Mouse (Mus musculus): ENCODE results near the gene Psmd8.
"Not testable (repeated sequence)": the region's sequence is repeated elsewhere in the genome, so short reads cannot be mapped to it uniquely, and the experiment has no call there.

Psmd8 gene

GRCm38 (mm10) chr7:29180077-29180853, at the start of gene Psmd8:
TSS of gene Psmd8 (minus strand) at chr7:29180701.
- in situ Hi-C loops (cut with MboI): no loop called here

DNA sequence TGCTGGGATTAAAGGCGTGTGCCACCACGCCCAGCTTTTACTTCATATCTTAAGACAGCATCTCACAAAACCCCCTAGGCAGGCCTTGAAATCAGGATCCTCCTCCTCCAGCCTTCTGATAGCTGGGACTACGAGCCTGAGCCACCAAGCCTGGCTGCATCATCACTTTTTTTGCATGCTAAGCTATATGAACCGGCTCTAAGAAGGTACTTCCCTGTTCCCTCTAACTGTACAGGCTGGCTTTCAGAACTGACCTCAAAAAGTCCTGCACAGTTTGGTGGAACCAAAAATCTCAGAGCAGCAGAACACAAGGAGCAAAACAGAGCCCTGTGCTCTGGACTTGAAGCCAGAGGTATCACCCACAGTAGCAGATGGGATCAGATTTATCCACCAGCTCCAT, 47.7 kb upstream of the Psmd8 start:
- in situ Hi-C loops (cut with MboI): no loop called here

DNA sequence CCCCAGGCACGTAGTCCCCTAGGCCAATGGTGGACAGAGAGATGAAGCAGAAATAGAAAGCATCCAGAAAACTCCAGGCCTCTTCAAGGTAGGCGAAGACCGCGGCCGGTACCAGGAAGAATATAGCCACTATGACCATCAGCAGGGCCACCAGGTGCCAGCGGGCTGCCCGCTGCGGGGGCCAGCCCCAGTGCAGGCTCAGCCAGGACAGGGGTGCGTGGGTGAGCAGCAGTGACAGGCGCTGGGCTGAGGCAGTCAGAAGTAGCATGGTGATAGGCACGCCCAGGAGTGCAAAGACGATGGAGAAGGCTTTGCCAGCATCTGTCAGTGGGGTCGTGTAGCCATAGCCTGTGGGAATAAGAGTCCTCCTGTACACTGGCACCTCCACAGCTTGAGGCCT, 45.0 kb upstream of the Psmd8 start:
- in situ Hi-C loops (cut with MboI): no loop called here

- in situ Hi-C loops (cut with MboI): no loop called here
Measured at GRCm38 (mm10) chr7:29224756-29225394, 44.4 kb upstream of the Psmd8 start.

DNA sequence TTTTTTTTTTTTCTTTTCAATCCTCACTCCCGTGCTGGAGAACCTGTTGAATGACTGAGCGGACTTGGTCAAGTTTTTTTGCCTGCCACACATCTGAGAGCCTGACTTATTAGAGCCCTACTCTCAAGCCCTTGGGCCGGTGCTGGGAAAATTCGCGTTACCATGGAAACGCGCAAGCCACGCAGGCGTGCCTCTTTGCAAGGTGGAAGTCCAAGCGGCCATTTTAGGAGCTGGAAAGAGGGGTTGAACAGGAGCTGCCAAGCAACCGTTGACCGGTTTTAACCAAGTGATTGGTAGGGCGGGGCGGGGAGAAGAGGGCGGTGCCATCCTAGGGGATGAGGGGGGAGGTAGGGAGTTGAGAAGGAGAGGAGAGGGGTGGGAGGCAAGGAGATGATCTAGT, 34.3 kb upstream of the Psmd8 start:
- in situ Hi-C loops (cut with MboI): no loop called here

GRCm38 (mm10) chr7:29214236-29214635, 33.7 kb upstream of the Psmd8 start:
- in situ Hi-C loops (cut with MboI): no loop called here

DNA sequence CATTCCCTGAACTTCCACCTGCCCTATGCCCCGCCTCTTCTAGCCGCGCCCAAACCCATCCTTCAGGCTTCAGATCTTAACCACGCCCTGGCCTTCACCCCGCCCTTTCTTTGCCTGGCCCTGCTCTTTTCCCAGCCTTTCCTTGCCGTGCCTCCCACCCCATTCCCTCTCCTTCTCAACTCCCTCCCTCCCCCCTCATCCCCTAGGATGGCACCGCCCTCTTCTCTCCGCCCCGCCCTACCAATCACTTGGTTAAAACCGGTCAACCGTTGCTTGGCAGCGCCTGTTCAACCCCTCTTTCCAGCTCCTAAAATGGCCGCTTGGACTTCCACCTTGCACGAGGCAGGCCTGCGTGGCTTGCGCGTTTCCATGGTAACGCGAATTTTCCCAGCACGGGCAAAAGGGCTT, 33.2 kb upstream of the Psmd8 start, which contains the start of gene Catsperg1:
Catsperg1 (minus strand) TSS at position 361 of the 408 bp plus-strand sequence.
- in situ Hi-C loops (cut with MboI): no loop called here

DNA sequence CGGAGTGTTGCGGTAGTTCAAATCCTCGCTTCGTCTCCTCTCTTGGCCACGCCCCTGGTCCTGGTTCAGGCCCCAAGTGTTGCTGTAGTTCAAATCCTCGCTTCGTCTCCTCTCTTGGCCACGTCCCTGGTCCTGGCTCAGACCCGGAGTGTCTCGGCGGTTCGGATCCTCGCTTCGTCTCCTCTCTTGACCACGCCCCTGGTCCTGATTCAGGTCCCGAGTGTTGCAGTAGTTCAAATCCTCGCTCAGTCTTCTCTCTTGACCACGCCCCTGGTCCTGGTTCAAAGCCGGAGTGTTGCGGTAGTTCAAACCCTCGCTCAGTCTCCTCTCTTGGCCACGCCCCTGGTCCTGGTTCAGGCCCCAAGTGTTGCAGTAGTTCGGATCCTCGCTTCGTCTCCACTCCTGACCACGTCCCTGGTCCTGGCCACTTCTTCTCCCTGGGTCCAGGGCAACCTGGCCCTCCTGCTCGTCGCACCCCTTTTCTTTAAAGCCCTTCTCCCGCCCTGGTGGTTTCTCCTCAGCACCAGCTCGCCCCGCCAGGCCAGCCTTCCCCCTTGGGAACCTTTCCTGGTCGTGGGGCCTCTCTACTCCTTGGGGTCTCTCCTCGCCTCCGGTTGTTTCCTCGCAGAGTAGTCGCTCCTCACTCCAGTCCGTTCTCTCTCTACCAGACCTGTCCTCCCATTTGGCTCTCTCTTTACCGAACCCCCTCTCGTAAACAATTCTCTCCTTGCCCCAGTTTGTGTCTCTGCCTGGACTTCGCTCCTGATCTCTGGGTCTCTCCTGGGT, 32.5 kb upstream of the Psmd8 start:
- in situ Hi-C loops (cut with MboI): not testable (repeated sequence)

DNA sequence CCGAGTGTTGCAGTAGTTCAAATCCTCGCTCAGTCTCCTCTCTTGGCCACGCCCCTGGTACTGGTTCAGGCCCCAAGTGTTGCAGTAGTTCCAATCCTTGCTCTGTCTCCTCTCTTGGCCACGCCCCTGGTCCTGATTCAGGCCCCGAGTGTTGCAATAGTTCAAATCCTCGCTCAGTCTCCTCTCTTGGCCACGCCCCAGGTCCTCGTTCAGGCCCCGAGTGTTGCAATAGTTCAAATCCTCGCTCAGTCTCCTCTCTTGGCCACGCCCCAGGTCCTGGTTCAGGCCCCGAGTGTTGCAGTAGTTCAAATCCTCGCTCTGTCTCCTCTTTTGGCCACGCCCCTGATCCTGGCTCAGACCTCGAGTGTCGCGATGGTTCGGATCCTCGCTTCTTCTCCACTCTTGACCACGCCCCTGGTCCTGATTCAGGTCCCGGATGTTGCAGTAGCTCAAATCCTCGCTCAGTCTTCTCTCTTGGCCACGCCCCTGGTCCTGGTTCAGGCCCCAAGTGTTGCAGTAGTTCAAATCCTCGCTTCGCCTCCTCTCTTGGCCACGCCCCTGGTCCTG, 31.8 kb upstream of the Psmd8 start:
- in situ Hi-C loops (cut with MboI): no loop called here

- in situ Hi-C loops (cut with MboI): no loop called here
Measured at GRCm38 (mm10) chr7:29211415-29212198, 31.1 kb upstream of the Psmd8 start.

- in situ Hi-C loops (cut with MboI): not testable (repeated sequence)
Measured at GRCm38 (mm10) chr7:29211013-29211412, 30.5 kb upstream of the Psmd8 start.

DNA sequence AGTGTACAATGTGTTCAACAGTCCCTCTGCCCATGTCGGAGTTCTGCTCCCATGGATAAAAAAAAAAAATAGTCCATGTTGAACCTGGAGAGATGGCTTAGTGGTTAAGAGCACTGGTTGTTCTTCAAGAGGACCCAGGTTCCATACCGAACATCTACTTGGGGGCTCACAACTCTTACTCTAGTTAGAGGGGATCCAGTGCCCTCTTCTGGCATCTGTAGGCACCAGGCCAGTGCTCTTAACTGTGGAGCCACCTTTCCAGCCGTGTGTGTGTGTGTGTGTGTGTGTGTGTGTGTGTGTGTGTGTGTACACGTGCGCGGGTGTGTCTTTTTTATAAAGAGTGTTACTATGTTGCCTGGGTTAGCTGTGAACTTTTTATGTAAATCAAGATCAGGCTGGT, 22.1 kb upstream of the Psmd8 start:
- in situ Hi-C loops (cut with MboI): no loop called here

DNA sequence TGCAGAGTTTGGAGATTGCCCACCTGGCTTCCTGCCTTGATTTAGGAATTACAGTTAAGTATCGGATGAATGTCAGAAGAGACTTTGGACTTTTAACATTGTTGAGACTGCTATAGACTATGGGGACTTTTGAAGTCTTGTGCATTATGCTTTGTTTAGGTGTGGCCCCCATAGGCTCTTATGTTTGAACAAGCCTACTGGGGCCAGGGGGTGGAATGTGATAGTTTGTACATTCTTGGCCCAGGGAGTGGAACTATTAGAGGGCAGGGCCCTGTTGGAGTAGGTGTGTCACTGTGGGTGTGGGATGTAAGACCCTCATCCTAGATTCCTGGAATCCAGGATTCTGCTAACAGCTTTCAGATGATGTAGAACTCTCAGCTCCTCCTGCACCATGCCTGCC, 13.7 kb upstream of the Psmd8 start:
- in situ Hi-C loops (cut with MboI): not testable (repeated sequence)

DNA sequence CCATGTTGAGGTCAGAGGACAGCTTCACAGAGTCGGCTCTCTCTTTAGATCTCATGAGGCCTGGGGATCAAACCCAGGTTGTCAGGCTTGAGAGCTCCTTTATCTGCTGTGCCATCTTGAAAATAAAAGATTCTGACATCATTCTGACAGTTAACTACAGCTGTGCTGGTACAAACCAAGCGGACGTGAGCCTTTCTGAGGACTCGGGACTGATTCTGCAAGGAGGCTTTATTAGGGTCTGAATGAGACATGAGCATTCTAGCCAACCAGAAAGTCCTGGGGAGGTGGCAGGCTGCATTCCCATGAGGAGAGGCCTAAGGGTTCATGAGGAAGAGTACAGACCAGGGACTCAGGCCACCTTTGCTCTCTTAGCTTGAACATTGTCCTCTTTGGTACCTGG, 822 bp upstream of the Psmd8 start:
- in situ Hi-C loops (cut with MboI): not testable (repeated sequence)

DNA sequence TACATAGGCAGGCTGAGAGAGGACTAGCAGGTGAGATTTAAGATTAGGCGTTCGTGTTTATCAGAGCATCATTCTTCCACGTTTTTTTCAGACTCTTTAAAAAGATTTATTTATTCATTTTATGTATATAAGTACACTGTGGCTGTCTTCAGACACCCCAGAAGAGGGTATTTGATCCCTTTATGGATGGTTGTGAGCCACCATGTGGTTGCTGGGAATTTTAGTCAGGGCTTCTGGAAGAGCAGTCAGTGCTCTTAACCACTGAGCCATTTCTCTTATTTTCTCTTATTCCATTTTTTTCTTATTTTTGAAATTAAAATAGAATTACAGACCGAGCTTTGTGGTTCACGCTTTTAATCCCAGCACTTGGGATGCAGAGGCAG, 344 bp upstream of the Psmd8 start:
- in situ Hi-C loops (cut with MboI): no loop called here

DNA sequence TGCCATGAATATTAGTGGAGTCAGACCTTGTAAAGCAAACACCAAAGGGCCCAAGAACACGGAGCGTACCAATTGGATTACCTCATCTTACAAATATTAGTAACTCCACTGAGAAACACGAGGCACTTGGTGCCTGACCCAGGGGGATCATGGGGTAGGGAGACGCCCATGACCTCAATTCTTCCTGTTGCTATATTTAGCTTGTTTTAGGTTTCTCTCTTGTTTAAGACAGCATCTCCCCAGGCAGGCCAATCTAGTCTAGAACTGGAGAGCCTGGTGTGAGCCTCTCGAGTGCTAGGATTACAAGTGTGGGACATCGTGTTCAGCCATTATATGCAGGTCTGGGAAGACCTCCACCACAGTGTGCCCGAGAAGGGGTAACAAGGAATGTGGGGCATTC, 1.2 kb downstream of the Psmd8 start:
- in situ Hi-C loops (cut with MboI): no loop called here

- in situ Hi-C loops (cut with MboI): no loop called here
Measured at GRCm38 (mm10) chr7:29178106-29178505, 2.4 kb downstream of the Psmd8 start.

DNA sequence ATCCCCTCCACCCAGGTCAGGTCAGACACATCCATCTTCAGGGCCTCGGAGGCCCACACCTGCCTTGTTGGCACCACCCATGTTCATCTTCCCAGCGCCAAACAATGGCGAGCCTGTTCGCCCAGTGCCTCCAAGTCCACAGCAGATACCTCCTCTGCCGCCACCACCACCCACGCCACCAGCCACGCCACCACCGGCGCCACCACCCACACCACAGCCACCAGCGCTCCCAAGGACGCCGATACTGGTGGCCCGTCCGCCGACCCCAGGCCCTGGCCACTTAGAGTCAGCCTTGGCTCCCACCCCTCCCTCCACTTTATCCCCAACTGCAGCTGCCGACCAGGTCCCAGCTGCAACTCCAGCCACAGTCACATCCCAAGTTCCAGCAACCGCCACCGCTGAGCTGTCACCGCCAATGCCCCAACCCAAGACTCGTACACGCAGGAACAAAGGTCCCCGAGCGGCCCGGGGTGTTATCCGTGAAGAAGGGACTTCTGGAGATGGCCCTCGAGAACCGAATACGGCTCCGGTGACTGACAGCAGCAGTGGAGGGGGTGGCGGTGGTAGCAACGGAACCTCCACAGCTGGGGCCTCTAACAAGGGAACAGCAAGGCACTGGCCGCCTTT, 8.0 kb downstream of the Psmd8 start:
- in situ Hi-C loops (cut with MboI): no loop called here

GRCm38 (mm10) chr7:29171562-29172097, 8.9 kb downstream of the Psmd8 start:
- in situ Hi-C loops (cut with MboI): no loop called here

GRCm38 (mm10) chr7:29170755-29171561, 9.5 kb downstream of the Psmd8 start:
- in situ Hi-C loops (cut with MboI): no loop called here

Measured in mature B cell (primary cell).